Mouse (Mus musculus) heart, embryonic 12.5 days (tissue): ENCODE results near the gene St7. TPM values are rescaled to one million over a fixed set of nuclear protein-coding genes. Genes with fewer than 3 reads are reported as not detected.

ENCODE experiments used
- ATAC-seq: fragments of 200-750 bp; cut with Nextera tagmentation; 2 replicates; pipeline ENCODE4 v1.8.0; 2017; ENCODE audit warnings: moderate TSS enrichment, moderate library complexity; ENCODE audit not compliant: insufficient number of reproducible peaks, low FRiP score
- H3K27ac ChIP-seq: fragments of 300-500 bp; sonication (generic); 2 replicates; pipeline ENCODE4 v1.5.1; 2016; ENCODE audit warnings: mild to moderate bottlenecking, moderate library complexity; ENCODE audit not compliant: poor library complexity, severe bottlenecking
- H3K27me3 ChIP-seq: fragments of 300-500 bp; sonication (generic); replicated peaks from 2 replicates; pipeline ENCODE4 v1.6.1; 2016; ENCODE audit warnings: mild to moderate bottlenecking, moderate library complexity
- H3K36me3 ChIP-seq: fragments of 300-500 bp; sonication (generic); 2 replicates; pipeline ENCODE4 v1.6.1; 2016; ENCODE audit warnings: mild to moderate bottlenecking, moderate library complexity
- H3K4me1 ChIP-seq: fragments of 300-500 bp; sonication (generic); replicated peaks from 2 replicates; pipeline ENCODE4 v1.6.1; 2016; ENCODE audit warnings: mild to moderate bottlenecking
- H3K4me2 ChIP-seq: fragments of 300-500 bp; sonication (generic); 2 replicates; pipeline ENCODE4 v1.6.1; 2016; ENCODE audit warnings: mild to moderate bottlenecking, moderate library complexity
- H3K4me3 ChIP-seq: fragments of 300-500 bp; sonication (generic); 2 replicates; pipeline ENCODE4 v1.5.1; 2016; ENCODE audit warnings: mild to moderate bottlenecking
- H3K9ac ChIP-seq: fragments of 300-500 bp; sonication (generic); 2 replicates; pipeline ENCODE4 v1.6.1; 2016; ENCODE audit warnings: mild to moderate bottlenecking, moderate library complexity
- H3K9me3 ChIP-seq: fragments of 300-500 bp; sonication (generic); replicated peaks from 2 replicates; pipeline ENCODE4 v1.6.1; 2016; ENCODE audit warnings: mild to moderate bottlenecking, moderate library complexity
- WGBS: fragments of 180-500 bp; shearing (Covaris S2); methylation state at CpG from one replicate; pipeline ENCODE4 v1.1.7; 2016; 5-methylcytosine and 5-hydroxymethylcytosine counted together
- polyA plus RNA-seq: library from polyadenylated mRNA; unstranded; fragments of >200 nt; fragmentation: Nextera tagmentation; extraction: Ambion mirVana; gene quantifications from 2 replicates; pipeline ENCODE4 v1.2.1, GENCODE M21; 2016

St7 gene
- polyA plus RNA-seq, 1 experiment from 2014 or later = 29.6 TPM

GRCm38 (mm10) chr6:17898539-17898938 is 205.8 kb downstream of the St7 start:
- Histone ChIP-seq H3K27me3 (no peaks in the 10 kb centered on the region), H3K4me1 (peaks cover 3% of the 10 kb centered on the region), H3K4me3 (no peak overlapping the region), H3K27ac (no peak overlapping the region), H3K9ac (no peak overlapping the region), H3K4me2 (no peak overlapping the region), H3K9me3 (no peaks in the 10 kb centered on the region), H3K36me3 (peaks cover 14% of the 10 kb centered on the region)
- ATAC-seq = no peak
- WGBS = 72% methylated on average over 1 of the region's 1 CpGs

DNA sequence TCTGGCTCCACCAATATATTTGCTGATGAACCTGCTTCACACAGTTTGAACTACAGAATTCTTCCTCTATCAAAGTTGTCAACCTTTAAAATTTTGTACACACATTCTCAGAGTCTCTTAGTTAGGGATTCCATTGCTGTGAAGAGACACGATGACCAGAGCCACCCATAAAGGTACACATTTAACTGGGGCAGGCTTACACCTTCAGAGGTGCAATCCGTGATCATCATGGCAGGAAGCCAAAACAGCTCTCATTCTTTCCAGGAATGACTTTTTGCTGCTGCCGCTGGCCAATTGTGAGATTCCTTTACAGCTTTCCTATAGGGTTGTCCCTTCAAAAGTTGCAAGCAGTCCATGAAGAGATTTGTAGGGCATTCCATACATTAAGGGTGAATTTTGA is 210.6 kb downstream of the St7 start:
- Histone ChIP-seq H3K9ac (no peak overlapping the region), H3K27ac (no peak overlapping the region), H3K9me3 (no peaks in the 10 kb centered on the region), H3K4me2 (no peak overlapping the region), H3K27me3 (no peaks in the 10 kb centered on the region), H3K36me3 (peaks cover 14% of the 10 kb centered on the region), H3K4me3 (no peak overlapping the region), H3K4me1 (peaks cover 15% of the 10 kb centered on the region)
- WGBS = 59% methylated on average over 3 of the region's 3 CpGs
- no peak for ATAC-seq

DNA sequence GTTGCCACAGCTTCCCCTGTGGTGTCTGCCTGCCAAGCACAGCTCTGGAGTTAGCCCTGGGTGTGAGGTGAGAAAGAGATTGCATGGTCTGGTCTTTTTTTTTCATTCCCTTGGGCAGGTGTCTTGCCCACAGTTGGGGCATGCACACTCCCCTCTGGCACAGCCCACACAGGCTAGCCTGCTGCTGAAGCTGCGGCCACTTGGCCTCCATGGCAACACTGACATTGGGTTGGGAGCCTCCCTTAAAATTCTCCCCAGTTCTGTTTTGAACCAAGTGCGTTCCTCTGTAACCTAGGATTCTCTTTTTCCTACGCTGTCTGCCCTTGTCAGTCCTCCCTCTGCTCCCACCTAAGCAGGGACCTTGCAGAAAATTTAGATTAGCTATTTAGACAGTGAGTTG is 213.0 kb downstream of the St7 start:
- Histone ChIP-seq H3K4me3 (no peak overlapping the region), H3K36me3 (peaks cover 14% of the 10 kb centered on the region), H3K9me3 (no peaks in the 10 kb centered on the region), H3K9ac (no peak overlapping the region), H3K27ac (no peak overlapping the region), H3K27me3 (no peaks in the 10 kb centered on the region), H3K4me2 (no peak overlapping the region), H3K4me1 (peaks cover 15% of the 10 kb centered on the region)
- no peak for ATAC-seq
- WGBS = 70% methylated on average over 3 of the region's 3 CpGs

GRCm38 (mm10) chr6:17906289-17906688 is 213.6 kb downstream of the St7 start:
- Histone ChIP-seq H3K27me3 (no peaks in the 10 kb centered on the region), H3K36me3 (peaks cover 14% of the 10 kb centered on the region), H3K9ac (no peak overlapping the region), H3K27ac (no peak overlapping the region), H3K4me1 (peaks cover 15% of the 10 kb centered on the region), H3K4me2 (no peak overlapping the region), H3K9me3 (no peaks in the 10 kb centered on the region), H3K4me3 (no peak overlapping the region)
- WGBS = 54% methylated on average over 6 of the region's 6 CpGs
- no peak for ATAC-seq

DNA sequence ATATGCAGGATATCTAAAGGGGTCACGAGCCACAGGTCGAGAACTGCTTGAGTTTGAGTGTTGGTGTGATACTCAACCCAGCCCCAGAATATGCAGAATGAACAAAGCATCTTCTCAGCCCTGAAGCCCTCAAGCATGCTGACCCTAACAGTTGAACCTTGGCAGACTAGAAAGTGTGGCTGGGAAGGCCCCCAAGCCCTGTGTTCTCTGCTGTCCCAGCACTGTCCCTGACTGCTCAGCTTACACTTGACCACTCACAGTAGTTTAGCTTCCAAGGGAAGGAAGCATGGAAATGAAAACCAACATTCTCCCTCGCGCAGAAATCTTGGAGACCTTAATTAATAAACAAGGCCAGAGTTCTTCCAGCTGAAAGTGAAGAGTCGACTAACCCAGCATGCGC is 219.6 kb downstream of the St7 start:
- H3K36me3 ChIP-seq = no peaks in the 10 kb centered on the region; the same call in 1 of the 2 replicates
- 80% methylated on average over 6 of the region's 6 CpGs for WGBS
- no peak overlapping the region for H3K4me3 ChIP-seq
- H3K4me2 ChIP-seq = no peak overlapping the region
- no peak for ATAC-seq
- no peaks in the 10 kb centered on the region for H3K27me3 ChIP-seq
- H3K4me1 ChIP-seq = no peaks in the 10 kb centered on the region; the same call in 1 of the 2 replicates
- no peak overlapping the region for H3K27ac ChIP-seq
- no peaks in the 10 kb centered on the region for H3K9me3 ChIP-seq
- H3K9ac ChIP-seq = no peak overlapping the region

DNA sequence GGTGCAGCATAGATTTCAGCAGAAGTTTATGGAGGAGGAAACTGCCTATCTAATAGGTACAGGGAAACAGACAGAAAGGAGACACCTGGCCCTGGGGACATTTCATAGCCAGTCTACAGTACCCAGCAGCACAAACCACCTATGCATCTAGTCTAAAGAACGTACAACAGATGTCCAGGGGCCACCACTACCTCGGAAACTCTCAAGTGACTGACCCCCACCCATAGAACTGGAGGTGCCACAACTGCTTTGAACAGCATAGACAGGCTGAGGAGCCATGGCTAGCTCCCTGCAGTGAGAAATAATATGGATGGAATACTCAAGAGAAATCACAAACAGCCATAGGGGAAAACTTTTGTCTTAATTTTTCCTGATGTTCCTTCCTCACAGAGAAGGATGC is 220.1 kb downstream of the St7 start:
- 76% methylated on average over 2 of the region's 2 CpGs for WGBS
- no peak overlapping the region for H3K9ac ChIP-seq
- no peak overlapping the region for H3K4me2 ChIP-seq
- no peaks in the 10 kb centered on the region; the same call in 1 of the 2 replicates for H3K36me3 ChIP-seq
- no peaks in the 10 kb centered on the region for H3K27me3 ChIP-seq
- no peak overlapping the region for H3K27ac ChIP-seq
- no peaks in the 10 kb centered on the region; the same call in 1 of the 2 replicates for H3K4me1 ChIP-seq
- no peak for ATAC-seq
- H3K9me3 ChIP-seq = no peaks in the 10 kb centered on the region
- no peak overlapping the region for H3K4me3 ChIP-seq

- H3K9me3 ChIP-seq = no peaks in the 10 kb centered on the region
- no peaks in the 10 kb centered on the region; the same call in 1 of the 2 replicates for H3K36me3 ChIP-seq
- 86% methylated on average over 1 of the region's 1 CpGs for WGBS
- no peak overlapping the region for H3K9ac ChIP-seq
- no peak for ATAC-seq
- no peak overlapping the region for H3K27ac ChIP-seq
- no peak overlapping the region for H3K4me2 ChIP-seq
- no peaks in the 10 kb centered on the region for H3K27me3 ChIP-seq
- no peak overlapping the region for H3K4me3 ChIP-seq
- H3K4me1 ChIP-seq = no peaks in the 10 kb centered on the region; the same call in 1 of the 2 replicates
Measured at GRCm38 (mm10) chr6:17913315-17913714, 220.6 kb downstream of the St7 start.

DNA sequence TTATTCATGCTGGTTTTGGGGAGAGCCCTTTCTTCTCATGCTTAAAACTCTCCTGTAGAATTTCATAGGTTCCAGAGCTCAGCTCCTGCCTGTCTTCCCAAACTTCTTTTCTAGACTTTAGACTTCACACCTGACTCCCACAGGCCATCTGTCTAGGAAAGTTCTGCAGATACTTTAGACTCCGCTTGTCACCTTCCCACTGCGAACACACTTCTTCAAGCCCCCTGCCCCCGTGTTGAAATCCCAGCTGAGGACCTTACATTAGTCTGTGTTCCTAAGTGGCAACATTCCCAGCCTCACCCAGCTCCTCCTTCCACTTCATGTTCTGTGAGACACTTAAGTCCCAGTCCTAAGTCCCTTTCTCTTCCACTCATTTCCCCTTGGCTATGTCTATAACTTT is 221.6 kb downstream of the St7 start:
- Histone ChIP-seq H3K9ac (no peak overlapping the region), H3K4me2 (no peak overlapping the region), H3K27me3 (no peaks in the 10 kb centered on the region), H3K4me3 (no peak overlapping the region), H3K27ac (no peak overlapping the region), H3K36me3 (peaks cover 4% of the 10 kb centered on the region), H3K9me3 (no peaks in the 10 kb centered on the region), H3K4me1 (no peaks in the 10 kb centered on the region)
- ATAC-seq = no peak
- 71% methylated on average over 3 of the region's 3 CpGs for WGBS

DNA sequence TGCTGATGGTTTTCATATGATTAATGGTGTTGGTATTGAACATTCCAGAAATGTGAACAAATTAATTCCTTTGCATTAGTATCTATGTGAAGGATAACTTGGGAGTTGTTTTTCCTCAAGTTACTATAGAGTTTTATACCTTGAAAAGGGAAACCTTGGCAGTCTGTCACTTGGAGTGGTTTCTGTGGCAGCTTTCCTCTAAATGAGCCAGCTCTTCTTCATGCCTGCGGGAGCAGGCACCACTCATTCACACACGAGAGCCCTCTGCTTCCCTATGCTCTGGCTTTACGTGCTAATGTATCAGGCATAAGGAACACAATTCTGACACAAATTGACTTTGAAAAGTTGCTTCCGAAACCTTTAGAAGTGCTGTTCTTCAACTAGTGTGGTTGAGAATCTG is 224.5 kb downstream of the St7 start:
- H3K9me3 ChIP-seq = no peaks in the 10 kb centered on the region
- no peak overlapping the region for H3K27ac ChIP-seq
- H3K27me3 ChIP-seq = no peaks in the 10 kb centered on the region
- no peaks in the 10 kb centered on the region for H3K4me1 ChIP-seq
- no peak for ATAC-seq
- WGBS = 91% methylated on average over 4 of the region's 4 CpGs
- no peak overlapping the region for H3K4me2 ChIP-seq
- H3K36me3 ChIP-seq = peaks cover 10% of the 10 kb centered on the region; the same call in 1 of the 2 replicates
- H3K9ac ChIP-seq = no peak overlapping the region
- H3K4me3 ChIP-seq = no peak overlapping the region

GRCm38 (mm10) chr6:17922180-17922579 is 229.4 kb downstream of the St7 start:
- H3K27ac ChIP-seq = no peak overlapping the region
- no peak overlapping the region for H3K9ac ChIP-seq
- 0 out of 2 replicates have a peak, but pooled peaks cover 2% of the 10 kb centered on the region for H3K9me3 ChIP-seq
- no peak overlapping the region for H3K4me2 ChIP-seq
- 89% methylated on average over 1 of the region's 1 CpGs for WGBS
- no peak overlapping the region for H3K4me3 ChIP-seq
- no peaks in the 10 kb centered on the region for H3K27me3 ChIP-seq
- ATAC-seq = no peak
- H3K36me3 ChIP-seq = peaks cover 13% of the 10 kb centered on the region; the same call in 1 of the 2 replicates
- H3K4me1 ChIP-seq = peaks cover 7% of the 10 kb centered on the region

DNA sequence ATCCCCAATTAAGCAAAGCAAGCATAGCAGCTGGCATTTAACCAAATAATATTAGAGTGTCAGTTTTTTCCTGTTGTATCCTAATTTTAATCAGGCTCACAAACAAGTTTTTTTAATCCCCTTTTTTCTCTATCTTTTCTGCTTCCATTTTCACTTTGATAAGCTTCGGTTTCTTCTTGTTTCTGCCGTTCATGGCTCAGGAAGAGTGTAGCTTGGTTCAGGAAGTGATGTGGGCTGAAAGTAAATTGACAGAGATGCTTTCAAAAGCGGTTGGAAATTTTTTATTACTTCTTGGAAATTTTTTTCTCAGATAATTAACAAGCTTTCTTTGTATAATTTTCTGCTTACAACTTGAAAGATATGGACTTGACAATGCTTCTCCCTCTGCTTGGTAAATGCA is 230.2 kb downstream of the St7 start:
- no peak overlapping the region for H3K4me3 ChIP-seq
- peaks cover 10% of the 10 kb centered on the region for H3K4me1 ChIP-seq
- H3K36me3 ChIP-seq = peaks cover 13% of the 10 kb centered on the region; the same call in 1 of the 2 replicates
- no peaks in the 10 kb centered on the region for H3K27me3 ChIP-seq
- H3K9me3 ChIP-seq = 0 out of 2 replicates have a peak, but pooled peaks cover 2% of the 10 kb centered on the region
- no peak overlapping the region for H3K27ac ChIP-seq
- ATAC-seq = no peak
- 57% methylated on average over 3 of the region's 3 CpGs for WGBS
- H3K9ac ChIP-seq = no peak overlapping the region
- no peak overlapping the region for H3K4me2 ChIP-seq

GRCm38 (mm10) chr6:17923370-17923769 is 230.6 kb downstream of the St7 start:
- peaks cover 13% of the 10 kb centered on the region; the same call in 1 of the 2 replicates for H3K36me3 ChIP-seq
- no peak overlapping the region for H3K27ac ChIP-seq
- ATAC-seq = no peak
- H3K4me3 ChIP-seq = no peak overlapping the region
- no peaks in the 10 kb centered on the region for H3K27me3 ChIP-seq
- 0 out of 2 replicates have a peak, but pooled peaks cover 2% of the 10 kb centered on the region for H3K9me3 ChIP-seq
- peaks cover 10% of the 10 kb centered on the region for H3K4me1 ChIP-seq
- no peak overlapping the region for H3K4me2 ChIP-seq
- WGBS = 46% methylated on average over 3 of the region's 3 CpGs
- no peak overlapping the region for H3K9ac ChIP-seq
